Mouse (Mus musculus): ENCODE measurements around the gene Arid5b.

Gene Arid5b

DNA sequence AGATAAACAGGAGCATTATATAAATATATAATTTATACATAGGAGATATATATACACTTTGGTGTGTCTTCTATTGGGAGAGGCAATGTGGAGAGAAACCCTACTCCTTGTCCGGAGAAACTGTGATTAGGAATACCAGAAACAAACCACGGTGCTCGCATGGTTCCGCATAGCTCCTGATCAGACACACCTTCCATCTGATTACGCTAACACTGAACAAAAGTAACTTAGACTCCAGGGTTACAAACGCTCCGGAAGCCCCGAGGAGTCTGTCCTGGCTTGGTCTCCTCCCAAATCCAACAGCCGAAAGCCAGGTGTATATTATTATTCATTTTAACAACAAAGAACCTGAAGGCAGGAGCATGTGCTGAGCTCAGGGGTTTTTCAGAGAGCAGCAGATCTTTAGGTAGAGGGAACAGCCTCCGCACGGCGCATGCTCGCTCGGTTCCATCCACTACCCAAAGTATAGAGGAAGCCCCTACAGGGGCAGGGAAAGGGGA lies 41.5 kb downstream of the Arid5b start:
- DNase-seq (ENCODE audit: low read depth, low spot score): no peak

DNA sequence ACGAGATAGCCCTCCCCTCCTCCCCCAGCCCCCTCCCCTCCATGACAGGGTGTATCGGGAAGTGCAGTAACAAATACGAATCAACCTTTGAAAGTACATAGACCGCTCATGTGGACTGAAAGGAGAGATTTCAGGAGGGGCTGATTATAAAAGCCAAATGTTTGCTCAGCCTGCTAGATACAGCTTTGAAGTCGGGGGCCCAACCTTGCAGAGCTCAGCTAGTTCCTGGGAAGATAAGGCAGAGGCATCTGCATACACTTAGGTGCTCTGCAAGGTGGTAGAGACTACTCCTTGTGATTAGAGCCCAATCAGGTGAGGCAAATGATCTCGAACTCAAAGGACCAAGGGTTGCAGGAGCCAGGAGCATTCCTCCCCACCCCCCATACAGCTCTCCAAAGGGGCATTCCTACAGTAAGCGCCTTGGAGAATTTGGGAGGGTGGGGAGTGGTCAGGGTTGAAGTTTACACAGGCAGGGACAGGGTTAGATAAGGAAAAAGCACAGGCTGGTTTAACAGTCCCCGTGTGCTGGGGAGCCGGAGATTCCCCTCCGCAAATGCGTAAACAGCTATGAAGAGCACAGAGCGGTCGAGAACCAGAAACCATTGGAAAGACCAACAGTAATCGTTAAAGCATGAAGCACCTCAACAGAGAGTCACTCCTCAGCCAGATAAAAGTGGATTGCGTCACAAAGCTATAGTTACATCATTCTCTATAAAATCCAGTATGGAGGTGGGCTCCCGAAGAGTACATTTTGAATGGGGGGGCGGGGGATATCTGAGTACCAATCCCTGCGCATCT lies 47.0 kb downstream of the Arid5b start:
- no peak for DNase-seq (ENCODE audit: low read depth, low spot score)

DNA sequence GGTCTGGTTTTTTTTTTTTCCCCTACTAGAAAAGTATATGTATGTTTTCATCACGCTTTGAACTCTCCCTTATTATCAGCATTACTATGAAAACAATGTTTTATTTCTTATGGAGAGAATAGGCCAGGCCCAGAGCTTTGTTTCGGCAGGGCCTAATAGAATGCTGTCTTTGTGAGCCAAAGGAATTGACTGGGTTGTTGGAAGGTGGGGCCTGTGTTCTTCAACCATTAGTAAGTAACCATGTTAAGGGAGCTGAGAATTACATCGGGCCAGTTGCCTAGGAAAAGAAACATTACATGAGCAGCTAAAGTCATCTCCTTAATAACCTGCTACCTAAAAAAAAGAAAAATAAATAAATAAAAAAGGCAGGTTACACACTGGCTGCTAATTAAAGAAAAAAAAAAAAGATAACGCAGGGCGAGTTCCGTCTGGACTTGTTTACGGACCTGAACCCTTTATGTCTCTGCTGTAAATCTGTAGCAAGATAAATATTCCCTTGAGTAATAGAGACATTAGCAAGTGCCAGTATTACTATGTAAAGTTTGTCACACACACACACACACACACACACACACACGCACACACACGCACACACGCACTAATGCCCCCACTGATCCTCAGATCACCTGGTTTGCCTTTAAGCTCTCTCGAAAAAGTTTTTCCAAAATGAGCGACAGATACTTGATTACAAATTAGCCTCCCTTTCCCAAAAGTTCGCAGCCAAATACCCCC lies 47.7 kb downstream of the Arid5b start:
- DNase-seq (ENCODE audit: low read depth, low spot score): no peak

DNA sequence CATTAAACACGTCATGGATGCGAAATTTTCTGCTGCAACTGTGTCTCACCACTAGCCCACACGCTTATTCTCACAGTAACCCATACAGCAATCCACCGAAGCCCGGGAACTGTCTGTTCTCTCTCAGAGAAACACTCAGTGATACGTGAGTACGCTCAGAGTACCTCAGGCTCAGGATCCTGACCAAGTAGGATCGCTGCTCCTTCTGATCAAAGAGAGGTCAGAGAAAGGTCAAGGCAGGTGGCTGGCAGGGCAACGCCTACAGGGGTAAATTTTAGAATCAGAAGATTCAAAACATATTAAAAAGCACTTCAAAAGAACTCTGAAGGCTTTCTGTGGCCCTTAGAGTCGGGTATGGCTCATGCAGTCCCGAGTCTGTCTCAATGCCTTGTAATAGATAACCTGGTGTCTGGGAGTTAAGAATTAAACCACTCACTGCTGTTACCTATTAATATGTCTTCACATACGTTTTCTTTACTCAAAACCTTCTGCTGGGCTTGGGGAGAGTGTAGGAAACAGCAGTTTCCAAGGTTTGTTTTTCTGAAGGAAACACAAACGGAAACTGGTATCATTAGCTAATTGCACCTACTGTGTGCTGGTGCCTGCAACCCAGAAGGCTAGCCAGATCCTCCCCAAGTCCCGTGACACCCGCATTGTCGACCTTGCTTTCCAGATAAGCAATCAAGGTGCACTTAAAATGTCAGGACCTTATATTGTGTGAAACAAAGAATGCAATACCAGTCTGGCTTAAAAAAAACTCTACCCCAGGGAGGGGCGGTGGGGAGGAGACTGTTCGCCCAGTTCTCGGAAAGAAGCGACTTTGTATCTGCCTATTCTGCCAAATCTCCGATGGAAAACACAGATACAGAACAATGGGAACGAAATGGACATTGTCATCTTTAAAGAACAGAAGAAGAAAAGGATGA lies 48.6 kb downstream of the Arid5b start:
- DNase-seq (ENCODE audit: low read depth, low spot score): no peak

DNA sequence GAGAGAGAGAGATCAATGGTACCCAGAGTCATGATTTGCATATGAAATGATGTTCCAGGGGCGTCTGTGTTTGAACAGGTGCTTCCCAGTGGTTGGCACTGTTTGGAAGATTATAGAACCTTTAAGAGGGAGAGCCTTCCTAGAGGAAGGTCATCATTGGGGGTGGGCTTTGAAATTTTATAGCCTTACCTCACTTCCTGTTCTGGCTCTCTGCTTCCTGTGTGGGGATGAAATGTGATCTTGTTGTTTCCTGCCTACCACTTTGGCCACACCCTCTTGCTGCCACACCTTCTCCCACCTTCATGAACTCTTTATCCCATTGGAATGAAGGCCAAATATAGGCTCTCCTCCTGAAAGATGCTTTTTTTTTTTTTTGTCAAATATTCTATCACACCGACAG lies 55.9 kb downstream of the Arid5b start:
- no peak for DNase-seq (ENCODE audit: low read depth, low spot score)

DNA sequence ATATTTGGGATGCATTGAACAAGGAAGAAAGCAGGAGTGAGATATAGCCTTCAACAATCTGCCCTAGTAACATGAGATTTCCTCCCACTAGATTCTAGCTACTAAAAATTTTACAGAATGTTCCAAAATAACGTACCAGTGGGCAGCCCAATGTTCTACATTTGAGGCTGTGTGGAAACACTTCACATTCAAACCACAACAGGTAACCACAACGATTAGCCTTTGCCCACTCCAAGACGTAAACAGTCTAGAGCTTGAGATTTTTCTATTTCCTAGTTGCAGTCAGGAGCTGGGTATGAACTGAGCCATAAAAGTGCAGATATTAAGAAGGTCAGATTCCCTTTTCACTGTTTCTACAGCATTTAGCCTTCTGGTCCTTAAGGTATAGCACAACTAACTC lies 56.5 kb downstream of the Arid5b start:
- no peak for DNase-seq (ENCODE audit: low read depth, low spot score)

DNA sequence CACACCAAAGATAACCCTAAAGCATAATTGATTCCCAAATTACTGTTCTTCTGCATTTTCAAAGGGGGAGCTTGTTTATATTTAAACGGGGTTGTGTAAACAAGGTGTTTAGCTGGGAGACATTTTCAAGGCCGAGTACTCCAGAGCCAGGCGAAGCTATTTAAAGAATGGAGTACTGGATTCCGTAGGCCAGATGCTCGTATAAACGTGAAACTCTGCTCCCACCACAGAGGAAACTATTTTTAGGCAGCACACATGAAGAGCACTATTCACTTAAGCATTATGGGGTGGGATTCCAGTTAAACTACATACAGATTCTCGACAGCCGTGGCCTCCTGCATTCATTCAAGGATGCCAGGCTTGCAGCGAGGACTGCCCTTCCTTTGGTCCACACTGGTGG lies 59.2 kb downstream of the Arid5b start:
- no peak for DNase-seq (ENCODE audit: low read depth, low spot score)

DNA sequence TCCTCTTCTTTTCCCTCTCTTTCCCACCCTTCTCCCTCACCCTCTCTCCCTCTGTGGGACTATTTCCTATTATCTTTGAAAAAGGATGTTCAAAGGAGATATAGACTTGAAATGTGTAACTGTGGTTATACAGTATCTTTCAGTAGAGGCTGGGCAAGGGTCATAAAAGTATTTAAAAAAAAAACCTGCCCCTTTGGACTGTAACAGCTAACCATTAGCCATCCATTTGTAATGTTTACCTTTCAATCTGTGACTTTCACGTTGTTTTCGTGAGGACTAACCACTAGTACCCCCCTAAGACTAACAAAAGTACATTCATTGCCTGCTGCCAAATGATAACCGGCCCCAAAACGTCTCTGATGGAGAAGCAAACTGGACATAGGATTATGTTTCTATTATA lies 59.9 kb downstream of the Arid5b start:
- DNase-seq (ENCODE audit: low read depth, low spot score): no peak

DNA sequence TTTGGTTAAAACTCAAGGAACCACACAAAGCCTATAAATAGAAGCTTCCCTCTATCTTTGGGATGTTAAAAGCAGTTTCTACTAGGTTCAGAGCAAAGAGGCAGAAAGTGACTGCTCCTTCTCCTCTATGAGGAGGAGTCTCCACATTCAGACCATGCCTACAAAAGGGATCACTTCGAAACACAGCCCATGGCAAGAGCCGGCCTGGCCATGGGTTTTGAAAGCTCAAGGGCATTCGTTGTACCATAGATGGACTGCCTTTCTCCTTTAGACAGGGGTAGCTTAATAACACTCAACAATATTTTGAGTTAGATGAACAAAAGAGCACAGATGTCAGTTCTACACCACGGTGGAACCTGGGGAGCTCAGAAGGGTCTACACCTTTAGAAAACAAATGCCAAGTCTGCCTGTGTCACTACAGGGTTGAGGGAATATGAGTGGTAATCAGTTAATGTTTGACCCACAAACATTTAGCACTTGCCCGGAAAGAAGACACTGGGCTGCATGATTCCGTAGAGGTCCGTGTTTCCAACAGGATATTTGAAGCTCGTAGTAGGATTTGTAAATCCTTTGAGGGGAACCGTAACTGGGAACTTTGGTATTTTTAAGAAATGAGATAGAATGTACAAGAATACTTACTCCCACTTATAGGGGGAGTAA lies 63.6 kb downstream of the Arid5b start:
- no peak for DNase-seq (ENCODE audit: low read depth, low spot score)

DNA sequence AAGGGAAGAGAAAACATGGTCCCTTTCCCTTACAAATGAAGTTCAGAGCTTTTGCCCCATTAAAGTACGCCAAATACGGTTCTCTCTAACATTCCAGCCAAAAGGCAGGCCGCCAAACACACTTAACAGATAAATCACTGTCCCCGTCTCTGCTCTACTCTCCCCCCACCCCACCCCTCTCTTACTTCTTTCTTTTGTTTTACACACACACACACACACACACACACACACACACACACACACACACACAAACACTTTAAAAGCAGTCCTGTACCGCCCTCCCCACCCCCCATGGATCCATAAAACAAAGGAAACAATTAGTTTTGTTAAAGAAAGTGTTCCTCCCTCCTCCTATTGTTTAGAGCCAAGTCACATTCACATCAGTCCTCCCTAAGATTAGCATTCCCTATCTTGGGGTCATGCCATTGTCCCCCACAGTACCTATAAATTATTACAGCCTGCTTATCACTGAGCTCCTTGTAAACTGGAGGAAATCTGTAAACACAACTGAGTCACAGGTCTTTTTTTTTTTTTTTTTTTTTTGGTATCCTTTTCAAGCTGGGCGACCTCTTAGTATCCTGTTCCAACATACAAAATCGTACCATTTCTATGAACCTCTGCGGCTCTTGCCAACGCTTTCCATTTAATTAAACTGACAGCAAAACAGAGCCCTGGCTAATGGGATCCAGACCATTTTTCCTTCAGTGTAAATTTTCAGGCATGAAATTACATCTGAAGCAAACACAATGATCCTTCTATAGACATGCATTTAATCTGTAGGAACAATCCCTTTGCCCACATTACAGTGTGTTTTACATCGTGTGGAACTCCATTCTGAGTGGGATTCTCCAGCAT lies 66.3 kb downstream of the Arid5b start:
- DNase-seq (ENCODE audit: low read depth, low spot score): no peak

DNA sequence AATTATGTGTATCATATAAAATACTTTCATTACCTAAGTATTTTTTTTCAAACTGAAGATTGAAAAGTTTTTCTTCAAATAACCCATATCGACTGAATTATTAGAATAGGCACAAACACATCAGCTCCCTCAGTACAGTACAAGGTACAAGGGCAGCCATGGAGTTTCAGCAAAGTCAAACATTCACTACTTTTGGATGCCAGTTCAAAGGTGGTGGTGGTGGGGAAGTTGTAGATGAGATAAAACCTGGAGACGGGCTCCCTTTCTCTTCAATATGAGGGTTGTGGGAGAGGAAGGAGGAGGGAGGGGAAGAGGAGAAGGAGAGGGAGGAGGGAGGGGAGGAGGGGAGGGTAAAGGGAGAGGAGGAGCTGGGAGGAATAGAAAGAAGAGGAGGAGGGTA lies 67.0 kb downstream of the Arid5b start:
- no peak for DNase-seq (ENCODE audit: low read depth, low spot score)

DNA sequence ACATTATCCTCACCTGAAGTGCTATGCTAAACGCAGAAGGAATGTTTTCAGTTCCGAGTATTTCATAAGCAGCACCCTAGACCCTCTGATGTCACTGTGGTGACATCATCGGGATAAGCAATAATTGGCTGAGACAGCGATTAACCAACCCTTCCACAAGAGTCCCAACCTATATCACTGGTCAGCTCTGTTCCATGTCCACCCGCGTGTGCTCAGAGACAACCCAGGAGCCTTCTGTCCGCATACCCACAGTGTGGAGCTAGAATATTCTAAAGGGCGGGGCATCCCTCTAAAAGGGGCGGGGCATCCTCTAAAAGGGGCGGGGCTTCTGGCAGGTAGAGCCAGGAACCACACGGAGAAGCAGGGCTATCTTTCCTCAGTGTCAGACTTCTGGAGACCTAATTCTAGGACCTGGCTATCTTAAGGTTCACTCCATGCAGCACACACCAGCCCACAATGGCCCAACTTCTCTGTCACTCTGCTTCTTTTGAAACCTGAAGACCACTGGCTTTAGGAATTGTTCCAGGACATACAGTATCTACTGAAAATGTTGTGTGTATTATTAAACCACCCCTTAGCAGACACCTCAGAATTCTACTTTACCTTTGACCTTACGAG lies 68.4 kb downstream of the Arid5b start:
- no peak for DNase-seq (ENCODE audit: low read depth, low spot score)

DNA sequence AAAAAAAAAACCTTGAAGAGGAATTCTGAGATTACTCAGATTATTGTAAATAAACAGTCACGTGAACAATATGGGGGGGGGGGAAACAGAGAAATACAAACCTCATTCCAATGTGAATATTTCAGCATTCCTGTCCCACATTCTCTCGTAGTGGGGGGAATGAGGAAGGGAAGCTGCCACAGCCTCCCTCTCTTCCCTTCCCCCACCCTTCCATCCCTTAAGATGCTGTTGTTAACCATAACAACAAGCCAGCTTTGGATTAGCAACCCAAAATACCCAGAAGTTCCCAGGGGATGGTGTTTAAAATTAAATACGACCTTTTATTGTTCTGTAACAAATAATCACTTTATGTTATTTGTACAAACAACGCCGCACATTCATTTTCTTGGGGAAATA lies 69.9 kb downstream of the Arid5b start:
- DNase-seq (ENCODE audit: low read depth, low spot score): no peak

DNA sequence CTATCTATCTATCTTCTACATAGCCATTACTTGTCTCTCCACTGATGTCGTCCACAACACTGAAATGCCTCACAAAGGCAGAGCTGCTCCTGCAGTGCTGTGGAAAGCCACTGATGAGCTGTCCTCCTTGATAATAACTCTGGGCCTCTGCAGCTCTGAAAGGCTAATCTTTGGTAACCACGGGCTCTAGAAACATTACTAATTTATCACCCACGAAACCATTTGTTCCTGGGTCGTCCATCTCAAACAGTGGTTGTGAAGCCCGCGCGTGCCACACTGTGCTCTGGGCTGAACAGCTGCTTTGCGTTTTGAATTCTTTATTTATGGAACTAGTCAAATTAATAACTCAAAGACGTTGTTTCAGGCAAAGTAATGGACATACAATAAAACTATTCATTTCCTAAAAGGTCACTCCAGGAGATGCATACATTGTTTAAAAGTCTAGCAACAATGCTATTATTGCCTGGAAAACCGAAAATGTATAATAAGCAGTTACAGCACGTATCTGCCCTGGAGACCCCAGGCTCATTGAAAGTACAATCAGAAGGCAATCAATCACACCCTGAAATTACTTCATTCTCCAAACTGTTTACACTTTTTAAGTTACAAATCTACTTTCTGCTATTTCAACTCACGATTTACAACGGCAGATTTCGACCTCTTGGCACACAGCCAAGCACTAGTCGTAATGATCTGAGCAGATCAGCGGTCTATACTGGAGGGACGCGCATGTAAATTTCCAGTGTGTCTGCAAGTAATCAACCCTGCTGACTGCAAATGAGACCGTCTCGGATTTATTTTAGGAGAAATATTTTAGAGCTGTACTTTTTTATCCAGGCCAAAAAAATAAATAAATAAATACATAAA lies 70.5 kb downstream of the Arid5b start:
- no peak for DNase-seq (ENCODE audit: low read depth, low spot score)

DNA sequence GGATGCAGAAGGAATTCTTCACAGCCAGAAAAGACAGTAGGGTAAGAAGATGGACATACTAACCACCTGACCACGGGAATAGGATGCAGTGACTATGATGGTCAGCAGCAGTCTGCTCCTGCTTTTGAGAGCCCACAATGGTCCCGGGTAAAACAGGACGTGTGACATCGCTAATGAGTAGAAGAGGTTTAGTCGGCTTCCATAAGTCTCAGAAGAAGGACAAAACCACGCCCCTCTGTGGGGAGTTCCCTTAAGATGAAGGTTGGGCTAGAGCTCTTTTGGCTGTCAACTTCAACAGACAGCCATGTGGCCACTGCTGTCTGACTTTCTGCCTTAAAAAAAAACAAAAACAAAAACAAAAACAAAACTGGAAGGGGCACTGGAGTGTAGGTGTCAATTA lies 74.1 kb downstream of the Arid5b start:
- DNase-seq (ENCODE audit: low read depth, low spot score): no peak

DNA sequence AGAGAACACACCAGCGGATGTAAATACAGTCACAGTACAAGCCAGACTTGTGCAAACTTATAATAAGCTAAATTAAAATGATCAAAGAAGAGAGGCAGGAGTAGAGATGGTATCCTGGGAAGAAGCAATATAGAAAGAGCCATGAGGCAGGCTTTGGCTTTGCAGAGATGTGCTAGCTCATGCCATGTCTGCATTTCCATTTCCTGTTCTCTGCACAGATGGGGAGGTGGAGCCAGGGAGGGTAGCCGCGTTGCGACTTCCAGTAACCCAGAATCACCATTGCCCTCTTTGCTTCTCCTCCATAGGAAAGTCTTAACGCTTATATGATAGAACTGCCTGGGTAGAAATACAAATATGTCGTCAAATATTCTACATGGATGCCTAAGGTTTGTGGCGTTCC lies 74.7 kb downstream of the Arid5b start:
- no peak for DNase-seq (ENCODE audit: low read depth, low spot score)

DNA sequence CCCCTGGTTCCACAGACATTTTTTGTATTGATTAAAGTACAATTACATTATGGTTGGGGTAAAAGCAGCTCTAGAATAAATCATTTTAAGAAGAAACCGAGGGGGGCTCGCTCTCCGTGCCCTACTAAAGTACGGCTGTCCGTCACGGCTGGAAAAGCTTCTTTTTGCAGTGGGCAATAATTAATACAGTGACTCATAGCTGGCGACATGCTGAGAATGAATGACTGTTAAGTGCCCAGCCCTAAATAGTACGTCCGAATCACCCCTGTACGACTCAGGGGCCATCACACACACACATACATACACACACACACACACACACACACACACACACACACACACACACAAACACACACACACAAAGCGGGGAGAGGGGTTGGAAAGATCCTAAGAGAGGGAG lies 75.2 kb downstream of the Arid5b start:
- no peak for DNase-seq (ENCODE audit: low read depth, low spot score)

DNA sequence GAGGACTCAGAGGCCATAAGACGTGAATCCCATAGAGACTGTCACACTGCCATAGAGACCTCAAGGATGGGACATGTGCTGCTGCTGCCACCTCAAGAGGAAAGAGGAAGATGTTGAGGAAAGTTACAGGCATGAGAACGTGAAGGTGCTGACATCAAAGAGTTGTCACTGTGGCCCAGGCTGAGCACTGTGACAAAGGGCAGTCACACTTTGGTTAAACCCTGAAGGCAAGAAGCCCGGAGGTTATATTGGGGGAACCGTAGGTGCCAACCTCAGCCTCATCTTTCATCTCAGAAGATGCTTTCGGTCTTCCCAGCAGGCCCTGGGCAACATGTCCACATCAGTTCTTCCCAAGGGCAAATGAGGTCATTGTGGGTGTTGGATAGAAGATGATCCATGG lies 79.1 kb downstream of the Arid5b start:
- DNase-seq (ENCODE audit: low read depth, low spot score): no peak

DNA sequence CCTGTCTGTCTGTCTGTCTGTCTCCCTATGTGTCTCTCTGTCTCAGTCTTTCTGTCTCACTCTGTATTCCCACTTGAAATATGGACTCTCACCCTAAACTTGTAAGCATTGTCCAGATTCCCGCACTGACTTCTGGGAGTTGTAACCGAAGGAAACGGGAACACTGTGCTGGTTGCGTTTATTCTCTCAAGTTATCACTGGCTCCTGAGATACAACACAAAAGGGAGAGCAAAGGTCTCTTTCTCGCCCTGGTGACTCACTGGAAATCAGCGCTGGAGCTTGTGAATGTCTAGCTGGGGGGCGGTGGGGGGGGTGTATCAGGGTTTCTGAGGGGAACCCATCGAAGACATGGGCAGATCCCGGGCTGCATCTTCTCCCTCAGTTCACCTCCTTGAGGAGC lies 82.2 kb downstream of the Arid5b start:
- DNase-seq (ENCODE audit: low read depth, low spot score): no peak

All from skeletal muscle tissue, adult 2 months (tissue).